Mouse (Mus musculus): ENCODE data around the gene Mrps7.

- no peak for TF ChIP-seq ZMIZ1 (IDR thresholded peaks at IDR 0.05; ENCODE audit: low read depth, low read length)
- peak; percentile 87 for TF ChIP-seq NRF1 (IDR thresholded peaks at IDR 0.05; ENCODE audit: insufficient read depth, low read depth, low read length, poor library complexity, severe bottlenecking)
- peak in 1 of 3 experiments; percentile 35; a peak in 2 of 6 replicates for TF ChIP-seq CTCF (IDR thresholded peaks at IDR 0.05 in 2 of 3, conservative IDR thresholded peaks at IDR 0.05 in 1 of 3; ENCODE audit: control insufficient read depth in 1 of 3, insufficient read depth in 1 of 3, low read depth in 2 of 3, low read length in 3 of 3, poor library complexity in 1 of 3, severe bottlenecking in 1 of 3)
- no peak for TF ChIP-seq SMC3 (IDR thresholded peaks at IDR 0.05; ENCODE audit: low read depth, low read length)
- peak; percentile 99 for TF ChIP-seq MAX (IDR thresholded peaks at IDR 0.05; ENCODE audit: low read length)
- TF ChIP-seq E2F4 (IDR thresholded peaks at IDR 0.05; ENCODE audit: borderline replicate concordance, low read depth, low read length), result peak; percentile 98
- no peak for TF ChIP-seq MAFK (IDR thresholded peaks at IDR 0.05; ENCODE audit: borderline replicate concordance, low read depth, low read length)
- no peak for TF ChIP-seq ZC3H11A (IDR thresholded peaks at IDR 0.05; ENCODE audit: low read depth, low read length)
- TF ChIP-seq EP300 (IDR thresholded peaks at IDR 0.05; ENCODE audit: low read depth in 1 of 2, low read length in 2 of 2), result no peak
- no peak for TF ChIP-seq JUND (IDR thresholded peaks at IDR 0.05; ENCODE audit: low read depth, low read length)
- peak; percentile 97 to 98 for TF ChIP-seq POLR2A (IDR thresholded peaks at IDR 0.05; ENCODE audit: control insufficient read depth in 1 of 2, insufficient read depth in 1 of 2, low read depth in 1 of 2, low read length in 2 of 2, poor library complexity in 1 of 2)
- peak; percentile 94 for TF ChIP-seq MXI1 (IDR thresholded peaks at IDR 0.05; ENCODE audit: low read depth, low read length)
These were observed 39.5 kb upstream of the Mrps7 start, which contains the start of gene Nup85 for GRCm38 (mm10) chr11:115564064-115564809.

Data from MEL (cell line).